Mouse (Mus musculus): ENCODE measurements at regions not wholly inside any gene's neighbourhood (a gene's known extent, or its start where the extent isn't known, plus 50 kb on each side); places are given as distances from the start of the nearest gene placed in this dataset.

DNA sequence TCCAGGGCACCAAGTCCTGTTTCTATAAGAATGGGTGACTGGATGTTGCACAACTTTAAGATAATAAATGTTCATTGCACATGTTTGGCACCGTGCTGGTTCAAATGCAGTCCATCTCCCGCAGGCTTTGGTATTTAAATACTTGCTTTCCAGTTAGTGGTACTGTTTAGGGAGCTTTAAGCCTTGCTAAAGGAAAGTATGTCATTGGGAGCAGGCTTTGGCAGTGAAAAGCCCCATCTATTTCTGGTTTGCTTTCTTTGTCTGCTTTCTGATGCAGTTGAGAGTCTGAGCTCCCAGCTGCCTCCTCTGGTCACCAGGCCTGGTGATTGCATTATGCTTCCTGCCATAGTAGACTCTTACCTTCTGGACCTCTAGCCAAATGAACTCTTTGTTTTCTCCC lies 283.0 kb upstream of the Mmadhc start:
- intact Hi-C loops (cut with DNase I; ENCODE audit: low total_unique reads), result no loop called here

GRCm38 (mm10) chr2:50578278-50579043 lies 281.9 kb upstream of the Mmadhc start:
- DNase-seq, result peak; percentile 22
- intact Hi-C loops (cut with DNase I; ENCODE audit: low total_unique reads), result no loop called here

More for the DNA sequence above, 283.0 kb upstream of the Mmadhc start:
- no peak for DNase-seq

DNA sequence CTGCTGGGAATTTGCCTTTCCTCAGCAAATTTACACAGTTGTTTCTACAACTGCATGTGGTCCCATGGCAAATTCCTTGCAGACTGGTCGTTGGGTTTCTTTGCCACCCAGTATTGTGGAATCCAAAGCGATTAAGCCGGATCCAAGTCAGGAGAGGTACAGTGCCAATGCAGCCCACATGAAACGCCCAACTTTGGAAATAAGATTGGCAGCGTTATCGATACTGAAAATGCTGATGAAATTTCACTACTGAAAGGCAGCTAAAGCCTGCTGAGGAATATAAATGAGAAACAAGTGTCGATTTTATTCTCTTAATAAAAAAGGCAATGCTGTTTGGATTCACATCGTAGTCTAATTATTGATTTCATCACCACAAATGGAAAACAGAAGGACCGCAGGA lies 281.1 kb upstream of the Mmadhc start:
- intact Hi-C loops (cut with DNase I; ENCODE audit: low total_unique reads), result no loop called here
- no peak for DNase-seq

DNA sequence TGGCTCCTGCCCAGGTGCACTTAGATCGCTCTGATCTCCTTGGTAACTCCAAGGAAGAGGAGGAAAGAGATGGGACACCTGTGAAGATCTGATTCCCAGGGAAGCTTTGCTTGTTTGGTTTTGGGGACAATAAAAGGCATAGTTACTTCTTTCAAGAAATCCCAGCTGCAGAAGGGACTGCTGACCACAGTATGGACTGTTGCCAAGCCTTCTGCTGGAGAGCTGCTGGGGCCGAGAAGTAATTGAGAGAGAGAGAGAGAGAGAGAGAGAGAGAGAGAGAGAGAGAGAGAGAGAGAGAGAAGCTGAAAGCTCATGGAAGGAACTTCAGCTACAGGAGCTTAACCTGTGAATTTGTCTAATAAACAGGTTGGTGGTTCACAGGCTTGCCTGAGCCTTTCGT lies 276.9 kb upstream of the Mmadhc start:
- intact Hi-C loops (cut with DNase I; ENCODE audit: low total_unique reads), result no loop called here
- DNase-seq, result no peak

DNA sequence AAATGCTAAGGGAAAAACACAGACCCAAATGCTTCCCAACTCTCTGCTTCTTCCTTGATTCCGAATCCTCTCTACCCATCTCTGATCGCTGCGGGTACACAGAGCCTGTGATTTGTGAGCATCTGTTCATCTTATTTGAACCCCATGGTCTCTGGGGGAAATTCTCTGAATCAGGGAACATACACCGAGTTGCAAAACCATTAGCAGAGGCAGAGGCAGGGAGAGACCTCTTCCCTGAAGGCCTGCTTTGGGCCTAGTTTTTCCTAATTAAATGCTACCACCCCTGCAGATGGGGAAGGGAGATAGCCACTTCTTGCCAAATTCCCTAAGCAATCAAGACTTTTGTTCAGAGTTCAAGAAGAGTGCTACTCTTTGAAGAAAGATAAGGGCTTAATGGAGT lies 274.4 kb upstream of the Mmadhc start:
- intact Hi-C loops (cut with DNase I; ENCODE audit: low total_unique reads), result no loop called here
- no peak for DNase-seq

DNA sequence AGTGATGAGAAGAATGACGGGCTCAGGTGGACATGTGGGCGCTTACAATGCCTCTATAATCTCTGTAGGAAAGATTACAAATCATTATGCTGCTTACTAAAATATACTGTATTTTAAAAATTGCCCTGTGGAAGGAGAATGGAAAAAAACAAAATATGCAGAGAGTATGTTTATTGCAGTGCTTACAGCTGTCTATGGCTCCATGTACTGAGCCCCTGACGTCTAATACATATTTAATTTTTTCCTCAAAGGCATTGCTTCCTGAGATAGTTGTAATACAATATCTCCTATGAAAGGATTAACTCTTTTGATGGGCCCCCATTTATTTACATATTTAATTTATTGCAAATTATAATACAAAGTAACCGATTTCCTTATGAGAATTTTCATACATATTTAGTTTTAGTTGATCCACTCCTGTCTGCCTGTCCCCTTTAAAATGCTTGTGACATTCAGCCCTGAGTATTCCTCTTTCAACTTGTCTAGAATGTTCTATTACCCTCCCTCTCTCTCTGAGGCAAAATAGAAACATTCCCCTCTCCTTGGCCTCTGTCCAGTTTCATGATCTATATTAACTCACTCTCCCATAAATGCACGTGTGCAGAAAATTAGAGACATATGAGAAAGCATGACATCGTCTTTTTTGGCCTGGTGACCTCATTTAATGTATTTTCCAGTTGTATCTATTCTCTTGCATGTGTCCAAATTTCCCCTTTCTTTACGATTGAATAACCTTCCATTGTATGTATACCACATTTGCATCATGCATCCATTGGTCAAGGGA lies 273.1 kb upstream of the Mmadhc start:
- no peak for DNase-seq
- intact Hi-C loops (cut with DNase I; ENCODE audit: low total_unique reads), result no loop called here

DNA sequence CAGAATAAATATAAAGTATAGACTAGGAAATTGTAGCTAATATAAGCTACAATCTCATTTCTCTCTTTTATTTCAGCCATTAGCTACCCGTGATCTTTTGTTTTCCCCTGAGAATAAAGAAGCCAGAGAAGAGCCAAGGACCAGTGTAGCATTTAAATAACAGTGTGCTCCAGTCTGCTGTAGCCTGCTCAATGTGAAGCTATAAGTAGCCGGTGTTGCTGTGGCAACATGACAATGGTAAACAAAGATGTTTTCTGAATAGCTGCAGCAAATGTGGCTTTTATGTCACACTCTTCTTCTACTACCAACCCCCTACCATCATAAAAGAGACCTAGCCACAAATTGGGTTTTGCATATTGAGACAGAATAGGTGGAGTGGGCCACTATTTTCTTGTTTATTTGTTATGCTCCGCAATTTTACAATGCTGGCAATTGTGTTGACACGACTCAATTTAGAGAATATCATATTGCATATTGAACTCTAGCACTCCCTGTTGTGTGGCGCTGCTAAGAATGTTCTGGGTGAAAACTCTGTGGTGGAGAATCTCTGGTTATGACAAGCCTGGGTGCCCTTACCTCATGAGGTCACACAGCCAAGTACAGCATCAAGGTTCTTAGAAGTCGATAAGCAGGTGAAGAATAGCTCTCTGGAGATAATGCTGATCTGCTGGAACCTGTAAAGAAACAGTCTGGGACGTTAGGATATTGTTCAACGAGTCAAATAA lies 272.3 kb upstream of the Mmadhc start:
- DNase-seq, result no peak
- intact Hi-C loops (cut with DNase I; ENCODE audit: low total_unique reads), result no loop called here

DNA sequence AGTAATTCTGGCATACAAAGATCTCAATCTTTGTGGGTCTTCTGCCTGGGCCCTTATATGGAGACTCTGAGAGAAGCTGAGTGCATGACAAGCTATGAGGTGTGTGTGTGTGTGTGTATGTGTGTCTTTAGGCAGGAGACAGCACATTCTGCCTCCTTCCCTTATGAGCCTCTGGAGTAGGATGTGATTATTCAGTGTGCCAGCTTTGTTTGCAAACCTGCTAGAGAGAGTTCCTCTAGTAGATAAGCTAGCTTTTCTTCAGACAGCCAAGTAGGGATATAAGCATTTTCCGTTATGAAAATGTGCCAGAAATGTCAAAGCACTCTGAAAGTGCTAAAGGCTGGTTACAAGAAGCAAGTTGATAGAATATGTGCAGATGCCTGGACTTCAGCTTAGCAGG lies 270.9 kb upstream of the Mmadhc start:
- DNase-seq, result no peak
- intact Hi-C loops (cut with DNase I; ENCODE audit: low total_unique reads), result no loop called here

DNA sequence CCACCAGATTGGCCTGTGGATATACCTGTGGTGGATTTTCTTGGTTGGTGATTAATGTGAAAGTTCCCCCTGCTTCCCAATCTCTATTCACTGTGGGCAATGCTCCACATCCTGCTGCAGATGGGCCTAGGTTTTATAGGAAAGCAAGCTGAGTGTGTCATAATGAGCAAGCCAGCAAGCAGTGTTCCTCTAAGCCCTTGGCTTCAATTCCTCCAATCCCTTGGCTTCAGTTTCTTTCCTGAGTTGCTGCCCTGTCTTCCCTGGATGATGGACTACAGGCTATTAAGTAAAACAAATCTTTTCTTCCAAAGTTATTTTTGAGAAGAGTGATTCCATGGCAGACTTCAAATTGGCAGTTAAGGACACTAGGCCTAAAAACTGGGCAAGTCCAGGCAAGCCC lies 257.4 kb upstream of the Mmadhc start:
- intact Hi-C loops (cut with DNase I; ENCODE audit: low total_unique reads), result no loop called here
- no peak for DNase-seq

DNA sequence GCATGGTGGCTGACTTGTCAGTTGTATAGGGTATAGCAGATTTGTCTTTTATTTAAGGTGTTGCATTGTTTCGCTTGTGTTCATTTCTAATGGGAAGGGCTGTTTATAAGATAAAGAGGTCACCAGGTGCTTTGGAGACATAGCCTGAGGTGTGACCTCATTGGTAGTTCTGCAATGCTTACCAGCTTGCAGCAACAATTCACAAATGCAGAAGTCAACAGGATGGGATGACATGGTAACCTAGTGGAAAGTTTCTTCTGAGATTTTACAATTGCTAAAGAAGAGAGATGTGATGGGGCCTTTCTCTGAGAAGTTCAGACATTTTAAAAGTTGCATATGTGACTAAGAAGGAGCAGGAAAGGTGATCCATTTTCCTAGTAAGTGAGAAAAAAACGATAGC lies 255.8 kb upstream of the Mmadhc start:
- no peak for DNase-seq
- intact Hi-C loops (cut with DNase I; ENCODE audit: low total_unique reads), result no loop called here

GRCm38 (mm10) chr2:50549871-50550270 lies 253.3 kb upstream of the Mmadhc start:
- no peak for DNase-seq
- intact Hi-C loops (cut with DNase I; ENCODE audit: low total_unique reads), result no loop called here

DNA sequence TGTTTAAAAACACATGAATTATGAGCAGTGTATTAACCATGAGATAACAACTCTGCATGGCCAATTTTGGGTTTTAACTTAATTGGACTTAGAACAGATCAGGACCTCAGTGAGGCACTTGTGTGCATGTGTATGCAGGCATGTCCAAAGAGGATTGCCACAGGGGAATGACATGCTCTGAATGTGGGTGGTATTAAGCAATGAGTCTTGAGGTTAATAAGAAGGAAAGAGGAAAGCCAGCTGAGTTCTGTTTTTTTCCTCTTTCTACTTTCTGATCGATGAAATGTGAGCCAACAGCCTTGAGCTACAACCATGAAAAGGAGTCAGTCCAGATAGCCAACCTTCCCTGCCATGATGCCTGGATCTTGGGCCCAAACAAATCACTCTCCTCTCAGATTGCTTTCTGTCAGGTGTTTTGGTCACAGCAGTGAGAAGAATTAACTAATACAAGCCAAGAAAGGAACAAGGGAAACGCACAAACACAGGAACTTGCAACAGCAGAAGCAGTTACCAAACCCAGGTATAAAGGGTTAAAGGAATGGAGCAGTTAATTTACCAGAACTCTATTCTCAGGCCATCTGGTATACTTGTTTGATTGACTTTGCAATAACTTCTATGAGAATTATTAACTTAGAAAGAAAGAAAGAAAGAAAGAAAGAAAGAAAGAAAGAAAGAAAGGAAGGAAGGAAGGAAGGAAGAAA lies 243.3 kb upstream of the Mmadhc start:
- intact Hi-C loops (cut with DNase I; ENCODE audit: low total_unique reads), result no loop called here

DNA sequence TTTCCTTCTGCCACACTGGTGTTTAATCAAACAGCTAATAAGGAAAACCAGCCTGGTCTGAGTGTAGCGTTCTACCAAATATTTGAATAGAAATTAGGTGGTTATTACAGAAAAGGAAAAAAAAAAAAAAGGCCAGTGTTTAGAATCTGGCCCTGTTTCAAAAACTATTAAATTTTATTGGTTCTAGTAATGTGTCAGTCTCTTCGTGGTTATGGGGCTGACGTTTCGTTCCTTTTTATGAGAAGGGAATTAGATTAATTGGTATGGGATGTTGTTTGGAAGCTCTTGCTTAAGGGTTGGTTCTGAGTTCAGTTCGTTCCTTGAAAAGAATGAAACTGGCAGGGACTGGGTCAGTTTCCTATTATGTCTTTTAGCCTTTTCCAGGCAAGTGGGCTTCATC lies 241.5 kb upstream of the Mmadhc start:
- DNase-seq, result no peak
- intact Hi-C loops (cut with DNase I; ENCODE audit: low total_unique reads), result no loop called here

More for the DNA sequence above, 243.3 kb upstream of the Mmadhc start:
- DNase-seq, result no peak

DNA sequence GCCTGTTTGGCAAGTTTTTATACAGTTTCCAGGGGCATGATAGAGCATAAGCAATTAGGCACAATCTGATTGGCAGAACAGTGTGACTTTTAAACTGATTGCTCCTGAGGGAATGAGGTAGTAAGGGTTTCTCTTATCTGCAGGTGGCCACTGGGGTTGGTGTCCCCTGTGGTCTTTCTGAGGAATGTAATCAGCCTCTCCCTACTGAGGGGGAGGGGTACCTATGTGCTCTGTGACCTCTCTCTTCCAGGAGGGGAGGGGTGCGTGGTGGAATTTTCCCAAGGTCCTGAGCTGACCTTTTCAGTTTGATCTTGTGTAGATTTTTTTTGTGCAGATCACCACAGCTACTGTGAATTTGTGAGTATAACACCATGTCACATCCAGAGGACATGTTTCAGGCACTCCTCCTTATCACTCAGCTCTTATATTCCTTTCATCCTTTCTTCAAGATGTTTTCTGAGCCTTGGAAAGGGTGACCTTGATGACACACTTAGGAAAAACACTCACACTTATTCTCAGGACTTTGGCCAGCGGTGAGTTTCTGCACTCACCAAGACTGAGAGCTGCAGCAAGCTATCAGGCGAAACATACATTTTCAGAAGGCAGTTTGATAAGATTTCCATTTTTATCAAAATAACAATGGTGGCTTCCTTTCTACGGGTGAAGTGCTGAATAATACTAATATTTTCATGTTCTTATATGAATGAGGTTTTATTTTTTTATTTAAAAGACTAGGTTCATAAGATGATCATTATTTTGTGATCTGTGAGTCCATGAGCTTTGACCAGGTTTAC lies 238.7 kb upstream of the Mmadhc start:
- intact Hi-C loops (cut with DNase I; ENCODE audit: low total_unique reads), result no loop called here
- DNase-seq, result no peak

DNA sequence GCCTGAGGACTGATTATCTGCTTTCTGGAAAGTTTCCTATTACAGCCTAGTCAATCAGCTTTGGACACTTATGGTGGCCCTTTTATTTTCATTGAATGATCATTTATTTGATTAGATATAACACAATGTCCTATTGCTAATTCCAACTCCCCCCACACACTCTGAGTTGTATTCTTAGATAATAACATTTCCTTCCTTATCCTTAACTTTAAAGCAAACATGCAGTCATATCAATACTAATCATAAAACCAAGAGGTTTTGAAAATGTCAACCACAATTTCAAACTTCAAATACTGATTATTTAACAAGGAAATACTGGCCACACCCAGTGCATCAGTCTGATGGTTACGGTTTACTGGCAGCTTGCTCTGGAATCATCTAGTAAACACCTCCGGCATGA lies 237.1 kb upstream of the Mmadhc start:
- intact Hi-C loops (cut with DNase I; ENCODE audit: low total_unique reads), result no loop called here
- DNase-seq, result no peak

GRCm38 (mm10) chr2:50527425-50527824 lies 230.8 kb upstream of the Mmadhc start:
- intact Hi-C loops (cut with DNase I; ENCODE audit: low total_unique reads), result no loop called here

DNA sequence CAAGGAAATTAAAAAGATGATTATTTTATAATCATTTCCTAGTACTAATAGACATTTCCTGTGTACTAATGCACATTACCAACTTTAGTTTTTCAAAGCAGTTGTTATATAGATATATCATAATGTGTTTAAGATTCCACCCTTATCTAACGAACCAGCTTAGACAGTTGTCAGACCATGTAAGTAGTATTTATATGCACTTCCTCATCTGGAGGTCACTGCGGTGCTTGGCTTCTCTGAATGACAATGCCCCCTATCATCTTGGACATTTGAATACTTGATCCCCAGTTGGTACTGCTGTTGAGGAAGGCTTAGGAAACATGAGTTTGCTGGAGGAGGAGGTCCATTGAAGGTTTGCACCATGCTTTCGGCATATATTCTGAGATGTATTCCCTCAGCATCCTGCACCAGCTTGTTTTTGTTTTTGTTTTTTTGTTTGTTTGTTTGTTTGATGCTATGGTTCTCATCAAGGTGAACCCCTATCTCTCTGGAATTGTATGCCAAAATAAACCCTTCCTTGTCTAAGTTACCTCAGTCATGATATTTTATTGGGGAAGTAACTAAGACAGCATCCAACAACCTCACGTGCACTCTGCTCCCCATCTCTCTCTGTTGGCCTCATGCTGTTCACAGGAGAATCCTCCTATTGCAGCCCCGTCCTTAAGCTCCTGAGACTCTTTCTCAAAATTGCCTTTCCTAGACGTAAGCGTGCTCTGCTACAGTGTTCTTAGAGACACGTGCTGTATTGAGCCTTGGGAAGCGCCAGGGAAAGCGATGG lies 228.4 kb upstream of the Mmadhc start:
- intact Hi-C loops (cut with DNase I; ENCODE audit: low total_unique reads), result no loop called here
- DNase-seq, result no peak

More at GRCm38 (mm10) chr2:50527425-50527824, 230.8 kb upstream of the Mmadhc start:
- no peak for DNase-seq

- intact Hi-C loops (cut with DNase I; ENCODE audit: low total_unique reads), result no loop called here
- no peak for DNase-seq
Measured at GRCm38 (mm10) chr2:50520169-50520568, 223.6 kb upstream of the Mmadhc start.
